Comparison of ENCODE assay signal across 8 mouse cellular contexts in the genomic region with DNA sequence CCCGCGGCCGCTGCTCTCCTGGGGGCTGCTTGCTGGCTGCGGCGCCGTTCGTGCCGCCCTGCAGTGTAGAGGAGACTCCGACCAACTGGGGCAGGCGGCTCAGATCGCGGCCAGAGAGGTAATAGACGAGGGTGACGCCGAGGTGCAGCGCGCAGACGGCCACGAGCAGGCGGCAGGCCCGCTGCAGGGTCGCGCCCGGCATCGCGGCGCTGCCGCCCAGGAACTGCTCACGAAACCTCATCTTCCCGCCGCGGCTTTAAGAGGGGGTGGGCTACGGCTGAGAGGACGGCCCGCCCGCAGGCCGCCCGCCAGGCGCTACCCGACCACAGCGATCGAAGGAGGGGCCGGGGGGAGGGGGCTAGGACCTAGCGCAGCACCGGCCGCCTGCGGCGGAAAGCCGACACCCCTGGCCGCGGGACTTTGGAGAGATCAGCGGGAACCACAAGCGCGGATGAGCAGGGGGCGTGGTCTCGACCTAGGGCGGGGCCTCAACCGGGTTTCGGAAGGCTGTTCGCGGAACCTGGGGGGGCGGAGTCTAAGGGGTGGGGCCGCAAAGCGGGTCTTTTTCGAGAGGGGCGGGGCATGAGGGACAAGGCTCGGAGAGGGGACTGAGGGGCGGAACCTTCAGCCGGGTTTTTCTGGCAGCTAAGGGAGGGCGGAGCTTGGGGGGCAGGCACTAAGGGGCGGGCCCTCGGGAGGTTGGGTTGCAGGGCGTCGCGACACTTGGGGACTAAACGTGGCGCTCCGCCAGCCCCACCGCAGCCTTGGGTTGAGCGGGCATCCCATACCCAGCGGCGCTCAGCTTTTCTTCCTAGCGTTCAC. TPM values are rescaled to one million over a fixed set of nuclear protein-coding genes. Genes with fewer than 3 reads are reported as not detected.
DNase-seq lines count a peak whose midpoint lies in the region; ATAC-seq and TF ChIP-seq lines count a peak whose summit lies in the region.

A gene (minus strand): TSS at position 441 of the 822 bp plus-strand sequence.

- TF ChIP-seq CTCF in lung, postnatal 0 days (IDR thresholded peaks at IDR 0.05) = 0 out of 2 replicates have a peak, but pooled peaks have one; percentile 2

- no peak; the same call in 1 of the 2 replicates for TF ChIP-seq EP300 in lung, postnatal 0 days (IDR thresholded peaks at IDR 0.05)

- no peaks in the 10 kb centered on the region for H3K27me3 ChIP-seq in hindbrain, embryonic 10.5 days (ENCODE audit: insufficient read depth, poor library complexity, severe bottlenecking)
- H3K27me3 ChIP-seq in lung, postnatal 0 days (replicated peaks; ENCODE audit: insufficient read depth, low read length) = no peaks in the 10 kb centered on the region

- under 1% methylated on average over 83 of the region's 83 CpGs for WGBS in hindbrain, embryonic 10.5 days
- WGBS in lung, postnatal 0 days = 1% methylated on average over 76 of the region's 83 CpGs

- peak within 1 kb of the TSS; percentile 94 for H3K9ac ChIP-seq in lung, postnatal 0 days (replicated peaks; ENCODE audit: low read depth)

- peak within 1 kb of the TSS; percentile 95 for H3K27ac ChIP-seq in hindbrain, embryonic 10.5 days
- peak within 1 kb of the TSS; percentile 98 for H3K27ac ChIP-seq in lung, postnatal 0 days (ENCODE audit: low read length)

- H3K4me3 ChIP-seq in hindbrain, embryonic 10.5 days = peak within 1 kb of the TSS; percentile 80
- H3K4me3 ChIP-seq in lung, postnatal 0 days (ENCODE audit: low read depth, low read length) = peak within 1 kb of the TSS; percentile 87

- DNase-seq in MEL-GATA-1-ER (ENCODE audit: extremely low read depth, low read depth) = peak; percentile 84
- peak; percentile 86 for DNase-seq in cerebellum, adult 8-10 months
- DNase-seq in hindbrain, embryonic 10.5 days (ENCODE audit: low spot score) = peak; percentile 100
- peak; percentile 95 for DNase-seq in layer of hippocampus, adult 9-11 months
- peak; percentile 100 for DNase-seq in lung, postnatal 0 days (ENCODE audit: low spot score)
- DNase-seq in ovary, postnatal 14 days (ENCODE audit: low spot score) = peak; percentile 98
- peak; percentile 100 for DNase-seq in thymus, postnatal 14 days

- peak; percentile 85 for ATAC-seq in frontal cortex, adult (ENCODE audit: low TSS enrichment)
- ATAC-seq in lung, postnatal 0 days = peak; percentile 90

- no peaks in the 10 kb centered on the region for H3K36me3 ChIP-seq in hindbrain, embryonic 10.5 days
- 0 out of 2 replicates have a peak, but pooled peaks cover 4% of the 10 kb centered on the region for H3K36me3 ChIP-seq in lung, postnatal 0 days (ENCODE audit: insufficient read depth, low read length)

- peak within 1 kb of the TSS; percentile 63 for H3K4me2 ChIP-seq in lung, postnatal 0 days (replicated peaks; ENCODE audit: low read depth, low read length)

- H3K9me3 ChIP-seq in hindbrain, embryonic 10.5 days = no peaks in the 10 kb centered on the region
- no peaks in the 10 kb centered on the region for H3K9me3 ChIP-seq in lung, postnatal 0 days (ENCODE audit: low read length)

- H3K4me1 ChIP-seq in hindbrain, embryonic 10.5 days (replicated peaks) = peaks cover 44% of the 10 kb centered on the region
- peaks cover 22% of the 10 kb centered on the region for H3K4me1 ChIP-seq in lung, postnatal 0 days (ENCODE audit: insufficient read depth, low read depth, low read length)

RNA-seq across cellular contexts. Expression of the gene that starts here (rescaled TPM):
- 15.2 and 18.8 TPM in 2 replicates for polyA plus RNA-seq in hindbrain, embryonic 10.5 days (2016; fragmentation: Nextera tagmentation; extraction: Ambion mirVana)
- 82.9 and 89.4 TPM in 2 replicates for polyA plus RNA-seq in lung, postnatal 0 days (2015; fragmentation: Nextera tagmentation; extraction: Ambion mirVana)

Comparison
In these comparisons a context has a peak if more than half of its experiments do, and no peak if none do; other contexts are left out.
1. Peak in every context shown above with its lines: DNase-seq, ATAC-seq, H3K4me3 ChIP-seq and H3K27ac ChIP-seq.